ENCODE assay signal across 1 mouse cellular context in genomic region chr5:96331738-96332070, GRCm38 (mm10).
TF ChIP-seq lines count a peak whose summit lies in the region.

No protein-coding gene starts in this region.

TF ChIP-seq in myocyte, 11 proteins besides CTCF, POLR2A, EP300 and RAD21 (continued from another document):
- no peak for TF ChIP-seq USF1 (IDR thresholded peaks at IDR 0.05; ENCODE audit: low read depth)
